ENCODE assay signal across 10 mouse cellular contexts in the genomic region with DNA sequence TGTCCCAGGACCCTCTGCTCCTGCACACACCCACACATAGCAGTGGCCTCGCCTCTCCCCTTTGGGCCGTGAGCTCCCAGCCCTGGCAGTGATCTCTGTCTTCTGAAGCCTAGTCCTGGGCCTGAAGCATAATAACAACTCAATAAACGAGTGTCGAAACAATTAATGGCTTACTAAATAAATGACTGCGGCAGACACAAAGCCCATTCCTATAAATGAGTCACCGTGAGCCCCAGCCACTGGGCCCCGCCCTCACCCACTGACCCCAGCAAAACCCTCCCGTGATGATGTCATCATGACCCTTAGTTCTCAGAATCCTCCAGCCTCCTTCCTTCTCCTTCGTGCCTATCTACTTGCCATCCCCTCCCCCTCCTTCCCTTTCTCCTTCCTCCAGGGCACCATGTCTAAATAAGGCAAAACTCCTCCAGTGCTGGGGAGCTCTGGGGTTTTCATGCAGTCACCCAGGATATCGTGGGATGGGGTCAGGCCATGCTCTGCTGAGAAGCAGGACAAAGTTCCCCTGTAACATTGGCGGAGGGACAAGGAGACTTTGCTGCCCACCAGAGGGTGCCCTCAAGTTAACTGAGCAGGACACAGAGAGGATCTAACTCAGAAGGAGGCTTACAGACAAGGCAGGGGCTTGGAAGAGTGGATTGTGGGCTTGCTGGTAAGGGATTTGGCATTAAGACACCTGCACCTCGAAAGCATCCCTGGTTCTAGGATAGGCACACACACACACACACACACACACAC. TPM values are rescaled to one million over a fixed set of nuclear protein-coding genes. Genes with fewer than 3 reads are reported as not detected.
DNase-seq lines count a peak whose midpoint lies in the region; ATAC-seq and TF ChIP-seq lines count a peak whose summit lies in the region.
"Had no signal": no experiment of that assay in that cellular context is flagged by ENCODE, and none has a peak within 500 bp of the region (broad histone marks: within the 10 kb centered on the region; RNA-seq: fewer than 3 reads in every experiment).

No protein-coding gene starts in this region.

- intact Hi-C loops in left cerebral cortex, postnatal 36 days (cut with DNase I): loop anchor here (5.0 kb wide), 1 partner anchor 59 kb away; the partner anchor contains the start of gene Fosl2

- H3K27me3 ChIP-seq in forebrain, postnatal 0 days (ENCODE audit: insufficient read depth, low read length): no peaks in the 10 kb centered on the region
- H3K27me3 ChIP-seq in forebrain, embryonic 11.5 days (ENCODE audit: control insufficient read depth, insufficient read depth, low read length): no peaks in the 10 kb centered on the region
- H3K27me3 ChIP-seq in C2C12 (ENCODE audit: control insufficient read depth, insufficient read depth, insufficient read length): no peaks in the 10 kb centered on the region

- peak; percentile 15; the same call in 1 of the 2 replicates for TF ChIP-seq CTCF in forebrain, postnatal 0 days (IDR thresholded peaks at IDR 0.05; ENCODE audit: low read depth)
- TF ChIP-seq CTCF in C2C12 (IDR thresholded peaks at IDR 0.05; ENCODE audit: control insufficient read depth, insufficient read depth, insufficient read length): no peak

- no peak for ATAC-seq in forebrain, postnatal 0 days
- no peak for ATAC-seq in forebrain, embryonic 11.5 days (replicated peaks; ENCODE audit: low FRiP score)
- ATAC-seq: forebrain, embryonic 16.5 days had no signal

- no peaks in the 10 kb centered on the region for H3K79me3 ChIP-seq in C2C12 (ENCODE audit: low read depth)

- H3K4me1 ChIP-seq in forebrain, postnatal 0 days (ENCODE audit: insufficient read depth): no peaks in the 10 kb centered on the region
- no peaks in the 10 kb centered on the region for H3K4me1 ChIP-seq in forebrain, embryonic 11.5 days (replicated peaks; ENCODE audit: control insufficient read depth, insufficient read depth, low read length)

- no peaks in the 10 kb centered on the region for H3K36me3 ChIP-seq in forebrain, postnatal 0 days (ENCODE audit: insufficient read depth)
- no peaks in the 10 kb centered on the region for H3K36me3 ChIP-seq in forebrain, embryonic 11.5 days (ENCODE audit: control insufficient read depth, insufficient read depth, low read length)
- H3K36me3 ChIP-seq in C2C12 (ENCODE audit: control insufficient read depth, insufficient read depth): no peaks in the 10 kb centered on the region

- no peaks in the 10 kb centered on the region for H3K9me3 ChIP-seq in forebrain, postnatal 0 days (ENCODE audit: low read length)
- H3K9me3 ChIP-seq in forebrain, embryonic 11.5 days (ENCODE audit: control insufficient read depth, low read length): no peaks in the 10 kb centered on the region

- no peaks in the 10 kb centered on the region for H3K79me2 ChIP-seq in C2C12 (ENCODE audit: control insufficient read depth, insufficient read depth)

- DNase-seq in forebrain, postnatal 0 days: no peak
- no peak for DNase-seq in forebrain, embryonic 11.5 days (ENCODE audit: low spot score)
- DNase-seq in kidney, adult 18-20 months: peak; percentile 17
- peak; percentile 78 for DNase-seq in lung, postnatal 36 days
- DNase-seq in left cerebral cortex, postnatal 36 days (ENCODE audit: low spot score in 2 of 2): no peak
- no peak for DNase-seq in right cerebral cortex, postnatal 36 days (ENCODE audit: low spot score in 2 of 2)
- no peak for DNase-seq in B cell, adult 2 months

- H3ac ChIP-seq in C2C12 (ENCODE audit: control insufficient read depth, insufficient read length, low read depth): no peak overlapping the region

- no peak overlapping the region for H3K27ac ChIP-seq in forebrain, postnatal 0 days (ENCODE audit: low read depth, low read length)
- no peak overlapping the region for H3K27ac ChIP-seq in forebrain, embryonic 11.5 days (ENCODE audit: low read depth, low read length)

- WGBS in forebrain, postnatal 0 days: 63% methylated on average over 12 of the region's 12 CpGs
- 72% methylated on average over 12 of the region's 12 CpGs for WGBS in forebrain, embryonic 11.5 days

- no peak overlapping the region for H3K4me3 ChIP-seq in forebrain, postnatal 0 days (ENCODE audit: low read depth, low read length)
- H3K4me3 ChIP-seq in forebrain, embryonic 11.5 days (ENCODE audit: low read depth, low read length): no peak overlapping the region
- no peak overlapping the region for H3K4me3 ChIP-seq in C2C12 (ENCODE audit: insufficient read depth, poor library complexity, severe bottlenecking)

- H3K9ac ChIP-seq in forebrain, postnatal 0 days: no peak overlapping the region
- H3K9ac ChIP-seq in forebrain, embryonic 11.5 days (ENCODE audit: low read length): no peak overlapping the region

- H3K4me2 ChIP-seq in forebrain, postnatal 0 days (ENCODE audit: low read depth): no peak overlapping the region
- H3K4me2 ChIP-seq in forebrain, embryonic 11.5 days (ENCODE audit: low read depth, low read length, severe bottlenecking): no peak overlapping the region

TF ChIP-seq in C2C12, 6 proteins besides CTCF, POLR2A, EP300 and RAD21:
- TF ChIP-seq MYOD1 (IDR thresholded peaks at IDR 0.05; ENCODE audit: control insufficient read depth, insufficient read length, low read depth) (no peak), MAX (IDR thresholded peaks at IDR 0.05) (no peak), USF1 (IDR thresholded peaks at IDR 0.05; ENCODE audit: low read depth) (no peak), FOSL1 (IDR thresholded peaks at IDR 0.05; ENCODE audit: insufficient read depth, low read length, poor library complexity, severe bottlenecking) (peak; percentile 27)
TF ChIP-seq in C2C12: peak in this region for 1.

RNA-seq across cellular contexts. Expression of gene Plb1, which starts 36.5 kb away (rescaled TPM):
- 0.38 and 0.85 TPM in 2 replicates for total RNA-seq in forebrain, postnatal 0 days (2014; rRNA removed)
- polyA plus RNA-seq in forebrain, postnatal 0 days (2015; fragmentation: Nextera tagmentation; extraction: Ambion mirVana): 0.44 and 0.50 TPM in 2 replicates
- polyA plus RNA-seq in forebrain, embryonic 11.5 days (2014; fragmentation: Nextera tagmentation; extraction: Ambion mirVana): 0.24 and 0.40 TPM in 2 replicates
- polyA plus RNA-seq in C2C12 (2012; fragmentation: generic; extraction: Trizol): not detected
- 1 to 10 TPM in 1 of 2 experiments, under 1 TPM in 1; 0.68 to 2.1 TPM for total RNA-seq in left cerebral cortex, postnatal 36 days (2021)
- polyA plus RNA-seq: limb, embryonic 11.5 days had no signal

Comparison
In these comparisons a context has a peak if more than half of its experiments do, and no peak if none do; other contexts are left out.
1. DNase-seq: peak in kidney, adult 18-20 months (single experiment) and lung, postnatal 36 days (single experiment); none in forebrain, postnatal 0 days (single experiment), forebrain, embryonic 11.5 days (single experiment), left cerebral cortex, postnatal 36 days (0 of 2), right cerebral cortex, postnatal 36 days (0 of 2) and B cell, adult 2 months (0 of 2).